Mouse (Mus musculus): ENCODE measurements around the gene Wdr20.
"Not testable (repeated sequence)": the region's sequence is repeated elsewhere in the genome, so short reads cannot be mapped to it uniquely, and the experiment has no call there.

Wdr20 gene

GRCm38 (mm10) chr12:110714215-110714614 is 23.5 kb upstream of the Wdr20 start:
- DNase-seq, result no peak

- DNase-seq, result no peak
Measured at GRCm38 (mm10) chr12:110716004-110716403, 21.7 kb upstream of the Wdr20 start.

GRCm38 (mm10) chr12:110725051-110725450 is 12.7 kb upstream of the Wdr20 start:
- no peak for DNase-seq

GRCm38 (mm10) chr12:110725489-110725888 is 12.3 kb upstream of the Wdr20 start:
- no peak for DNase-seq

GRCm38 (mm10) chr12:110726428-110726827 is 11.3 kb upstream of the Wdr20 start:
- no peak for DNase-seq

- DNase-seq, result not testable (repeated sequence)
Measured at GRCm38 (mm10) chr12:110733254-110733653, 4.5 kb upstream of the Wdr20 start.

GRCm38 (mm10) chr12:110736641-110737040 is 1.1 kb upstream of the Wdr20 start:
- DNase-seq, result no peak

GRCm38 (mm10) chr12:110738158-110738921 is 596 bp downstream of the Wdr20 start:
- DNase-seq, result peak; percentile 31

- no peak for DNase-seq
Measured at GRCm38 (mm10) chr12:110750770-110751439, 13.2 kb downstream of the Wdr20 start.

GRCm38 (mm10) chr12:110752703-110753102 is 15.0 kb downstream of the Wdr20 start:
- no peak for DNase-seq

- no peak for DNase-seq
Measured at GRCm38 (mm10) chr12:110753976-110754375, 16.2 kb downstream of the Wdr20 start.

GRCm38 (mm10) chr12:110757161-110757560 is 19.4 kb downstream of the Wdr20 start:
- no peak for DNase-seq

GRCm38 (mm10) chr12:110758932-110759331 is 21.2 kb downstream of the Wdr20 start:
- DNase-seq, result no peak

- no peak for DNase-seq
Measured at GRCm38 (mm10) chr12:110762321-110762720, 24.6 kb downstream of the Wdr20 start.

GRCm38 (mm10) chr12:110764531-110764930 is 26.8 kb downstream of the Wdr20 start:
- DNase-seq, result no peak

GRCm38 (mm10) chr12:110768562-110768961 is 30.8 kb downstream of the Wdr20 start:
- DNase-seq, result no peak

- DNase-seq, result no peak
Measured at GRCm38 (mm10) chr12:110769660-110770297, 32.0 kb downstream of the Wdr20 start.

GRCm38 (mm10) chr12:110770479-110771247 is 32.9 kb downstream of the Wdr20 start:
- peak; percentile 12 for DNase-seq

GRCm38 (mm10) chr12:110771961-110772360 is 34.2 kb downstream of the Wdr20 start:
- no peak for DNase-seq

GRCm38 (mm10) chr12:110775628-110776426 is 38.1 kb downstream of the Wdr20 start:
- DNase-seq, result no peak

- DNase-seq, result no peak
Measured at GRCm38 (mm10) chr12:110777853-110778252, 40.1 kb downstream of the Wdr20 start.

GRCm38 (mm10) chr12:110779296-110779695 is 41.6 kb downstream of the Wdr20 start:
- no peak for DNase-seq

Data from lung, postnatal 10 days (tissue).